Mouse (Mus musculus) skeletal muscle tissue, adult 2 months (tissue): ENCODE measurements around the gene Vmn1r90.
"Not testable (repeated sequence)": the region's sequence is repeated elsewhere in the genome, so short reads cannot be mapped to it uniquely, and the experiment has no call there.

ENCODE experiments used
- DNase-seq: peaks from one replicate; pipeline ENCODE4 v3.0.0-alpha.2; 2012; ENCODE audit warnings: low read depth, low spot score

Vmn1r90 gene

DNA sequence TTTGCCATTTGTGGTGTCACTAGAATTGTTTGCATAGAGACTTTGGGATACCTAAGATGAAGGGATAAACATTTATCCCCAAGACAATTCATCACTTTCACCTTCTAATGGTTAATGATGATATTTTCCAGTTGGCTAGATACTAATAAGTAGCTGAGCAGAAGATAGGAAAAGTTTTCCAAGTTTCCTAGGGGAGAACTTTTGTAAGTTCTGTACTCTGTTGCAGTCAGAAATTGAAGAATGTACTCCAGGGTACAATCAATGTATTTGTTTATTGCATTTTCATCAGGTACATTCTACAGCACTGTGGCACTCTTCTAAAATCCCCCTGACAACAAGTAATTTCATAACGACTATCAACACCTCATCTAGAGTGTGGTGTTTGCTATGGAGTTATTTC, at the start of gene Vmn1r90:
Vmn1r90 (minus strand) TSS at position 101 of the 400 bp plus-strand sequence.
- DNase-seq = no peak

DNA sequence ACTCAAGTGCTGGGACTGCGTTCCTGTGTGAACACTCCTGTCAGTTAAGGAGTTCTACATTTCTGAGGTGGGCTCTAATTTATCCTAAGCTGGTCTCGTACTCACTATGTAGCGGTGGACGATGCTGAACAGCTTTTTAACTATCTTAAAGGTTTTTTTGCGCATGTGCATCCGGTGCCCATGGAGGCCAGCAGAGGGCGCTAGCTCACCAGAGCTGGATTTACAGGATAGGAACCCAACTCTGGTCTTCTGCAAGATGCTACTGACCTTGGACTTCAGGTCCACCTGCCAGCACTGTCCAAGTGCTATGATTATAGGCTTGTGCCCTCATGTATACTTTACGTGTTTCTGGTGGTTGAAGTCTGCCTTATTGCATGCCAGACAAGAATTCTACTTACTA, 29.7 kb upstream of the Vmn1r90 start:
- DNase-seq = not testable (repeated sequence)

DNA sequence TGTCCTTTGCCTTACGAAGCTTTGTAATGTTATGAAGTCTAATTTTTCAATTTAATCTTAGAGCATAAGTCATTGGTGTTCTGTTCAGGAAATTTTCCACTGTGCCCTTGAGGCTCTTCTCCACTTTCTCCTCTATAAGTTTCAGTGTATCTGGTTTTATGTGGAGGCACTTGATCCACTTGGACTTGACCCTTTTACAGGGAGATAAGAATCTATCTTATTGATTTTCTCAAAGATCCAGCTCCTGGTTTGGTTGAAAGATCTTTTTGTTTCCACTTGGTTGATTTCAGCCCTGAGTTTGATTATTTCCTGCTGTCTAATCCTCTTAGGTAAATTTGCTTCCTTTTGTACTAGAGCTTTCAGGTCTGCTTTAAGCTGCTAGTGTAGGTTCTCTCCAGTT, 11.0 kb downstream of the Vmn1r90 start:
- DNase-seq = no peak

DNA sequence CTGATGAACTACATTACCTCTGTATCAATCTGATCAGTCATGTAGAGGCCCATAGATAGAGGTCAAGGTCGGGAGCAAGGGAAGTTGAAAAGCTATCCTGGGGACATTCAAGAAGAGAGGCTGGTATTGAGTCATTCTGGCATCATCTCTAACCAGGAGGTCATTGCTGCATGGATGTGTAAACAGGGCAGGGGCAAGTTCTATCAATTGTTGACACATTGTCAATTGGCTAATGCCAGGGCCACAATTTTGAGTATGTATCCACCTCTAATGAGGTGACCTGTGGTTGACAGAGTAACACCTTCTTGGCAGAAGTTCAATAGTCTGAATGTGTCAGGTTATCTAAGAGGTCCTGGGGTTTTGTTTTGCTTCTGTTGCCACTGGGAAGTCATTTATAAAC, 38.0 kb downstream of the Vmn1r90 start:
- no peak for DNase-seq

GRCm38 (mm10) chr7:14522636-14523035, 40.7 kb downstream of the Vmn1r90 start:
- DNase-seq = no peak

DNA sequence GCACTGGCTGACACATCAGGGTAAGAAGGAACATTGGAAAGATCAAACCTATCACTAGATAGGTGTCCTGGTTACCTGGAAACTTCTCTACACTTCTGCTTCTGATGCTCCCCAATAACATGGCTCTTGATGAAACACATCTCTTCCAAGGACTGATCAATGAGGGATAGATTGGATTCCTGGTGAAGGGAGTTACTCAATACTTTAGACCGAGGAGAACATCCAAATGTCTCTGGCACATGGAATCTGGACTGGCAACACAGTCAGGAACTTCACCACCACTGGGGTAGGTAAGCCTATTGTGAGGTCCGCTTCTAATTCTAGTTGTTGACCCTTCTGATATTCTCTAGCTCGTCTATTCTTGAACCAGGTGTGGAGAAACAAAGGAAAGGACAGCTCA, 45.0 kb downstream of the Vmn1r90 start:
- DNase-seq = no peak
